Mouse (Mus musculus) left cerebral cortex, postnatal 25 days (tissue): ENCODE measurements at regions not wholly inside any gene's neighbourhood (a gene's known extent, or its start where the extent isn't known, plus 50 kb on each side); places are given as distances from the start of the nearest gene placed in this dataset.

Experiments used
- DNase-seq, 2 experiments: peaks; one replicate each; pipeline ENCODE4 v3.0.0; 2022; ENCODE audit warnings: low spot score in 2 of 2, mixed read lengths in 1 of 2
- intact Hi-C: fragments of 180-260 bp; cut with DNase I; formaldehyde crosslinking; loops from one replicate; pipeline ENCODE4 v1.15.1; 2025

DNA sequence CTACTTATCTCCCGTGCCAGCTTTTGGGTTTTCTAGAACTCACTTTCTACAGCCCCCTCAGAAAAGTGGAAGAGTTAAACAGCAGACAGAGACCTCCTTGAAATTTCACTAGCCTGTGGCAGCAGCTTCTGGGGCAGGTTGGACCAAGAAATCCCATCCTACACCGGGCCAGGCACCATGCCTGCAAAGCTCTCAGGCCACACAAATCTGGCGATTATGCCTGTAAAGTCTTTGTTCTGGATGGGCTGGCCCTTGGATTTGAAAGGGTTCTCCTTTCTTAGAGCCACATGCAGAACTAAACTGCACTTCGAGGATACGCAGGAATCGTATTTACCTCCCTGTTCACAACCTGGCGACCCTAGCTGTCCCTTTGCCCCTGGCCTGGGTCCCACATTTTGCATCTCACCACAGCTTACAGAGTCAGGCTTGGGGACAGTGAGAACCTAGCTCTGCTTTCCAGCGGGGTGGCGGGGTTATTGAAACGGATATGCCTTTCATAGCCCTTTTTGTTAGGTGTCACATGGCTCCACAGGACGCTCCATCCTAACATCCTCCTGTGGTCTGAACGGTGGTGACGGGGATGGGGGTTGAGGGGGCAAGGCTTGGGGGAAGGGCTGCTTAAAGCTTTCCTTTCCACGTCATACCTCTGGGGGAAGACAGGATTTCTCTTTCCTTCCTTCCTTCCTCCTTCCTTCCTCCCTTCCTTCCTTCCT is 229.0 kb downstream of the Mtx2 start:
- DNase-seq, result no peak
- intact Hi-C loops, result loop anchor here (2.0 to 10.0 kb wide), 3 partner anchors 338 to 530 kb away; partner anchors contain the start of gene Hoxd8

DNA sequence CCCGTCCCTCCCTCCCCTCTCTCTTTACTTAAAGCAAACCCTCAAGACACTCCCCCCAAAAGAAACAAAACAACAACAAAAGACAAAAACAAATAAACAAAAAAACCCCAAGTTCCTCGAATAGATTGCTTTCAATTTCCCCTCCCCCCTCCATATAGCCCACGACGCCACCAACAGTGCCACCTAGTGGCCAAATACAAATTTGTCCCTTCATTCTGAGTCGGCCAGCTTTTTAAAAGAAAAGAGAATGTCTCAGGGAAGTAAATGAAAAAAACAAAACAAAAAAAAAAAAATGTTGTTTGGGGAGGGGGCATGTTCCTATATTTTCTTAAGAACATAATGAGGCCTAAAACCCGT is 229.6 kb downstream of the Mtx2 start:
- intact Hi-C loops, result loop anchor here (2.0 to 10.0 kb wide), 3 partner anchors 338 to 530 kb away; partner anchors contain the start of gene Hoxd8
- DNase-seq, result peak; percentile 23 to 53

DNA sequence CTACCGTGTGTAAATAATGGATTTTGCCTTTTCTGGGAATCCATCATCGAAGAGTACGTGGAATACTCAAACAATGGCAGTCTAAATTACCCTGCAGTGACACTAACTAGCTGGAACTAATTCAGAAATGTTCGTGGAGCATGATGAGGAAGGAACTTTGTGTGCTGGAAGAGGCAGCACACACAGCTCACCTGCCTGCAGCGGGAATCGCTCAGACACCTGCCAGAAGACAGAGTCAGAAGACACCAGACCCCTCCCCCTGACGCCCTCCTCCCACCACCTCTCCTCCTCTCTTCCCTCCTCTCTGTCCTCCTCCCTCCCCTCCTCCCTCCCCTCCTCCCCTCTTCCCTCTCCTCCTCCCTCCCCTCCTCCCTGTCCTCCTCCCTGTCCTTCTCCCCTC is 235.4 kb downstream of the Mtx2 start:
- DNase-seq, result no peak
- intact Hi-C loops, result no loop called here

DNA sequence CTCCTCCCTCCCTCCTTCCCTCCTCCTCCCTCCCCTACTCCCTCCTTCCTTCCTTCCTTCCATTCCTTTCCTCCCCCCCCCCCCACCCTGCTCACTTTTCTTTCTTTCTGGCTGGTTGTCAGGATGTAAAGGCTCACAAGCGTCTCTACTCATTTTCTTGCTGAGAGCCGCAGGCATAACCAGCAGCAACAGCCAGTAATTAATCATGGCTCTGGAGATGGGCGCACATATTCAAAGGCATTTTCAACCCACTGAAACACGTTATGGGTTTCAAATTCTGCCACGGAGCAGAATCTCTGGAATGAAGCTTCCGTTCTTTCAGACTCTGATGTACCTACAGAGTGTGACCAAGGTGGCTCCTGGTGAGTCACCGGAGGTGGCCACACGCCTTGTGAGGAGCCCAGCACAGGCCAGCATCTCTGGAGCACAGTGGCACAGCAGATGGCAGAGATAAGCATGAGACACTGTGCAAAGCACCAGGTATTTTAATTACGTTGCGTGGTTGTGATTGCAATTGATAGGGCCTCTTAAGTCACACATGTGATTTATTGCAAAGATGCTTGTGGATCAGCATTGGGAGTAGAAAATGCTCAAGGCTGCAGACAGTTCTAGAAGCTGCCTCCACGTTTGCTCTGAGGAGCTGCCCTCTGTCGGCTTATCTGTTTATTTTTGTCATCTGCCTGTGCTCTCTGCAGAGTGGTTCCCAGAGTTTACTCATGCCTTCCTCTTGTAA is 236.0 kb downstream of the Mtx2 start:
- DNase-seq, result no peak
- intact Hi-C loops, result no loop called here

DNA sequence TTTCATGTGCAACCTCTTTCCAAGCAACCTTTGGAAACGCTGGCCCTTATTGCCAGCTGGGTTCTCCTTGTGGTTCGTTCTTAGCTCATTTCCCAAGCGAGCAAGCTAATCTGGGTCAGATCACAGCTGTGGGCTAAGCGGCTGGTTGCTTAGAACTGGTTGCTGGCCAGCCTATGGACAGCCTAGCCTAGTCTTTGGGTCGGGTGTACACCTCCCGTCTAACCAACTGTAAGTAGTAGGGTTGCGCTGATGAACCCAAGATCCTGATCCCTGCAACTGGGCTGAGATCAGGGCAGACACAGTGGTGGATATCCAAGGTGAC is 236.5 kb downstream of the Mtx2 start:
- no peak for DNase-seq
- intact Hi-C loops, result no loop called here

DNA sequence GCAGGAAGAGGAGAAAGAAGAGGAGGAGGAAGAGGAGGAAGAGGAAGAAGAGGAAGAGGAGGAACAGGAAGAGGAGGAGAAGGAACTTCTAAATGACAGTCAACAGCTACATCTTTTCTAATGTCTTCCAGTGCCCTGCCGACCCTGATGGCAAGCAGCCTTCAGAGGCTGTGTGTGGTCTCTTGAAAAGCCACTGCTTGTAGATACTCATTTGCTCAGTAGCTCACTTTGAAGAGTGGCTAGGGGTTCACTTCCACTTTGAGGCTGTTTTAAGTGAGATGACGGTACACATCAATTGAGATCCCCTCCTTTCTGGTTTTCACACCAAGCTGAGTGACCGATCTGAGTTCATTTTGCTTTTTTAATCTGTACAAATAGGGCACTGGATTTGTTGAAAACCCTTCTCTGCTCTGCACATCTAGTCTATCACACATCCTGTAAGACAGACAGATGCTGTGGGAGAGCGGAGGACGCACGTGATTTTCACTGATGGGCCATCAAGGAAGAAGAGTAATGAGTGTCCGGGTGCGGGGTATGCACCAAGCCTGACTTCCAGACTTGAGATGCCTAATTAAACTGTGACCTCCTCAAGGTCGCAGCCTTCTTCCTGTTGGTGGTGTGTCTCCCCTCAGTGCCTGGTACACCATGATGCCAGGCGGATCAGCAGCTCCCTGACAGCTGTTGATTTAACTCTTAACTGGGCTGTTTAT is 239.0 kb downstream of the Mtx2 start:
- intact Hi-C loops, result no loop called here
- no peak for DNase-seq

DNA sequence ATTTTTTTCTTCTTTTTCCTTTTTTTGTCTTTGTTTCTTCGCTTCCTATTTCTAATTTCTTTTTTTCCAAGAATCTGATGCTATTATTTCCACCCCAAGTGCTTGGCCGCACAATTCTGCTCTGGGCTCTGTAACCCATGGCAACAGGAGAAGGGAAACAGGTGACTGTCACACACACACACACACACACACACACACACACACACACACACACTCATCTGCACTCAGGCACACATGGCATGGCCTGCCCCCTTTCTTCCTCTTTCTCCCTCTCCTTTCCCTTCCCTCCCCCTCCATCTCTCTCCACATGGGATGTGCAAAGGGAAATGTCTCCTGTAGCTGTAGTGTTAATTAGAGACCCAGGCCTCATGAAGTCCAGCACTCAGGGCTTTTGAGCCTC is 239.7 kb downstream of the Mtx2 start:
- no peak for DNase-seq
- intact Hi-C loops, result no loop called here

DNA sequence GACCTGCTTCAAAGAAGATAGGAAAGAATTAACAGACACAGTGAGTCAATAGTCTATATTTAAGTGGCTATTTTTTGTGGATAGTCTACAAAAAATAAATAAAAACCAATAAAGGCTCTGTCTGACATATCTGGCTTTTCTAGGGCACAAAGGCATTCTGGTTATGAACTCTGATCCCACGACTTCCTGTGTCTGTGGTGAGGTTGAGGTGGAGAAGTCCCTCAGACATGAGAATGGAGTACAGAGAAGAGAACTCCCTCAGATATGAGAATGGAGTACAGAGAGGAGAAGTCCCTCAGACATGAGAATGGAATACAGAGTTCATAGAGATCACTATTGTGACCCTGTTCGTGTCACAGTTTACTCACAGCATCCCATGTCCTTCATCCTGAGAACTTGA is 243.7 kb downstream of the Mtx2 start:
- intact Hi-C loops, result no loop called here
- no peak for DNase-seq

DNA sequence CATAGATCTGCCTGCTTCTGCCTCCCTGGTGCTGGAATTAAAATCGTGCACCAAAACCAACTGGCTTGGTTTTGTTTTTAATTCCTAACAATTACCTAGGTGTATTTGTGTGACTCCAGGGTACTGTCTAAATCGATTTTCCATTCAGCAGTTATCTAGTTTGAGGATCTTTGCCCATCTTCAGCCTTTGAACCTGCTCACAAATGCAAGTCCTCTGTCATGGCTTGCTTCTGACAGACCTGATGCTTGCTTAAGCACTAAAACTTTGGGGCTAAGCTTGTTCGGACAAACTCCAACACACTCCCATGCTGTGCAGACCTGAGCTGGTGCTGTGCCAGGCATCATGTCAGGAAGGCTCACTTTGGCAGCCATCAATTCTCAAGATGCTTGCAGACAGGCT is 246.4 kb downstream of the Mtx2 start:
- intact Hi-C loops, result no loop called here
- no peak for DNase-seq

DNA sequence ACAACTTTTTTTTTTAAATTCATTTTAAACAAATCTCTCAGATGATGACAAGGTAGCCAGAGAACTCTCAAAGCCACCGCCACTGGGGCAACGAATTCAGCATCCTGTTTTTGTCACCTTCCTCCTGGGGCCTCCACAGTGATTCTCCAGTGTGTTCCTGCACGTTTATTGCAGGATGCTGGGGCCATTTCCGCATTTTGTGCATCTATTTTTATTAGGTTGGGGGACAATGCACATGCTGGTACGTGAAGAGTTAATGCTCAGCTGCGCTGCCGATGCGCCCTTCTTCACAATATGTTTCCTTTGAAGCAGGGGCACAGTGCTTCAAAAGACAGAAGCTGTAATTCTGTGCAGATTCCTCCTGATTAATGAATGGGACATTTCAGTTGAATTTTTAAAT is 246.9 kb downstream of the Mtx2 start:
- intact Hi-C loops, result no loop called here
- DNase-seq, result no peak

DNA sequence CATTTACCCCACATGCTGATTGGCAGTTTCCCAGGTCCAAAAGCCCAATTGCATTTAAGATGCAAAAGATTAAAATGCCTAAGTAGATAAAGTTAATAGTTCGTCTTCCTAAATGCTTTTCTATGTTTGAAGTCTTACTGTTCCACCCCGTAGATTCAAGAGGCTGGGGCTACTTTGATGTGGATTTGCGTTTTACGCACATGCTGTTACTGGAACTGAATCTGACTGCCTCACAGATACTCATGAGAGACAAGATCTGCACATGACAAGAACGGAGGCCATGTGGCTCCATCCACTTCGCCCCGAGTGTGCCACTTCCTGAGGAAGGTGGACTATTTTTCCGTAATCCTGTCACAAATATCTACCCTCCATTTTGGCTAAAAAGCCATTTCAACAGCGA is 247.6 kb downstream of the Mtx2 start:
- DNase-seq, result no peak
- intact Hi-C loops, result no loop called here

DNA sequence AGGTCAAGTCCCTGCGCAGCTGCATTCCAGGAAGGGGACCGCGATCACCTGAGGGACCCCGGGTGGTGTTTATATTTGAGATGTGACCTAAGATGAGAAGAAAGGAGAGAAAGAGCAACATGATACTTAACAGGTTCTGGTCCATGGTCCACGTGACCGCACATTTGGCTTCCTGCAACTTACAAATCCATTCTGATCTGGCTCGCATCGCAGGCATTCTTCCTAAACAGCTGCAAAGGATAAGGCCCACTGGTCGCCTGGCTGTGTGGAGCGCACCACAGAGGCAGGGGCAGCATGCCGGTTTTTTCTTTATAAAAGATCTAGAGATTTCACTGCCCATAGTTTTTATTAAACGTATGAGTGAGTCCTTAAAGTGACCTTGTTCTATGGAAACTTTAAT is 261.6 kb downstream of the Mtx2 start:
- DNase-seq, result no peak
- intact Hi-C loops, result no loop called here

DNA sequence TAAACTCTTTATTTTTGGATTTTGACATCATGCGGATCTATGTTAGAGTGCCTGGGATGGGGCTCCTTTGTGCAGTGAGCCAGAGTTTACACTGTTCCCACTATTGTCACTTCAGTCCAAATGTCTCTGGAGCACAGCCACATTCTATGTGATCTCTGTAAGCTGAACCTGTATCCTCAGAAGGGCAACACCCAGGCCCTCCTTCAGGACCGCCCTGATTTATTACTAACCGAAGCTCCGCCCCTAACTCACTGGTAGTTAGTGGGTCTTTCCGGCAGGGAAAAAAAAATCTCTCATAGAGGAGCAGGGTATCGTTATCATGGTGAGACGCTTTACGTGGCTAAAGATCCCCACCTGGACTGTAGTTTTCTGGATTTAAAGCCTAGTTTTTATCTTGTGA is 263.6 kb downstream of the Mtx2 start:
- intact Hi-C loops, result no loop called here

DNA sequence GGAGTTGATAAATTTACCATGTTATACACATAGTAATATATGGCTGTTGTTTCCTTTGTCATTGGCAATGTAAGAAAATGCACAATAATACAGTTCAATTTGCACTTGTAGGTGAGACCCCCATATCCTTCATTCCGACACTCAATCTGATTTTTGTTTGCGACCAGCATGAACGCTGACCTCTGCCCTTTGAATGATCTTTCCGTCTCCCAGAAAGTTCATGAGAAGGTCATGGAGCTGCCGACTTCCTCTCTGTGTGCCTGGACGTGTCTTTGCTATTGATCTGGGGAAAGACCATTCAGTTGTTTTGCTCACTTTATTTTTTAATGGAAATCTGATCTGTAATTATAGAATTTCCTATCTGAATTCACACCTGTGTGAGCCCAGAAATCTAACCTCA is 264.0 kb downstream of the Mtx2 start:
- DNase-seq, result no peak
- intact Hi-C loops, result no loop called here

More for the DNA sequence above, 263.6 kb downstream of the Mtx2 start:
- DNase-seq, result no peak

DNA sequence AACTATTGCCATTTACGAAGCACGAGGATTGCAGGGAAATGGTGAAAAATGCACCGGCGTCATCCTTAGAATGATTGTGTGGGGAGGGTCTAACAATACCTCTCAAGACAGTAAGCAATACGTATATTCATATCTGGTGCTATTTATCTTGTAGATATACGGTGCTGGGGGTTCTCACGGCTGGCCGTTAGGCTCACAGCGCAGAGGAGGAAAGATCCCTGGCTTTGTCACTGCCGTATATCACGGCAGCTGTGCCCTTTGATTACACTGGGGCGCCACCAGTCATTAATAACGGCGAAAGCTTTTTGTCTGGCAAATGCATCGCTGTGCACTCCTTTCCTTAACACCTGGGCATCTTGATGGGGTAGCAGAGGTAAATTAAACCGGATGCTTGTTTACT is 264.8 kb downstream of the Mtx2 start:
- intact Hi-C loops, result no loop called here
- DNase-seq, result no peak

DNA sequence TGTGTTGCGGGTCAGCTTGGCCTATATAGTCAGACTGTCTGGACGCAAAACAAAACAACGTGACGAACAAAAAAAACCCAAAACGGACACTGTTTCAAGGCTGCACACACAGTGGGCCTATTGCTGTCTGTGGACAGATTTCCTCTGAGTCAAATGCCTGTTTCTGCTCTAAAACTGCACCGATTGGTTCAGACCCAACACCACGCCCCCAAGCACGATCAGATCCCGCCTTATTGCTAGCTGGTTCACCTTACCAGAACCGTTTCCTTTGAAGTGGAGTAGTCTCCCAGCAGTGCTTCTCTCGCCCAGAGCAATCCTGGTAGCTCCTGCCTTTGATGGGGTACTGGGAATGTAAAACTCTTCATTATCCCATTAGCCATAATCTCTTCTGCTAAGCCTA is 275.9 kb downstream of the Mtx2 start:
- intact Hi-C loops, result no loop called here
- DNase-seq, result no peak

DNA sequence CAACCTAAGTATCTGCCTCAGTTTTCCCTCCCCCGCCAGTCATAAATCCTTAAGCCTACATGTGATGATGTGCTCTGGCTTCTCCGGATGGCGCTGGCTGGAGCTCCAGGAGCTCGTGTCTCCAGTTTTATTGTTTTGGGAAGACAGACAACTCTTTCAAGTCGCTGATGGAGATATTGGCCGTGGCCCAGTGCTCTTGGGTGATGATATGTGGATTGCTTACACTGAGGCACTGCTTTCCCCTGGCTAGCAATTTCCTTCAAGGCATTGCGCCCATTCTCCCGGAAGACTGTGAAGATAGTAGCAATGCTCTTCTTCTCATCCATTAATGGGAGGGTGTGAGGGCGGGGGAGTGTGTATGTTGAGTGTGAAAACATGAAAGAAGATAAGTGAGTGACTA is 287.1 kb downstream of the Mtx2 start:
- no peak for DNase-seq
- intact Hi-C loops, result no loop called here

DNA sequence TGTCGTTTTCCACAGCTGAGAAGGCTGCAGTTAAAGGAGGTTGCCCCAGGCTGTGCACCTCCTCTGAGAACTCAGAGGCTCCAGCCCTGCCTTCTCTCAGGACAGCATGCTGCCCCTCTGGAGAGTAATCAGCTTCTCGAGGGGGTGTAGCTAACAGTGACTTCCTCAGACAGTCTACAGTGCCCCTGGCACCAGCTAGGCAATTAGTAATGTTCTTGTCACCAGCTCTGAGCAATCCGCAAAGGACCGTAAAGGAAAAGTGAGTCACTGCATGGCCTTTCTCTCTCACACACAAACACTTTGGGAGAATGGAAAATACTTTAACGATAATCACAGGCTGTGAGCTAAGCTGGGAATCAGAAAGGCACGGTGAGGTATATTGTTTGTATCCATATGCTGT is 288.8 kb downstream of the Mtx2 start:
- intact Hi-C loops, result no loop called here
- DNase-seq, result peak in 1 of 2 experiments; percentile 2

DNA sequence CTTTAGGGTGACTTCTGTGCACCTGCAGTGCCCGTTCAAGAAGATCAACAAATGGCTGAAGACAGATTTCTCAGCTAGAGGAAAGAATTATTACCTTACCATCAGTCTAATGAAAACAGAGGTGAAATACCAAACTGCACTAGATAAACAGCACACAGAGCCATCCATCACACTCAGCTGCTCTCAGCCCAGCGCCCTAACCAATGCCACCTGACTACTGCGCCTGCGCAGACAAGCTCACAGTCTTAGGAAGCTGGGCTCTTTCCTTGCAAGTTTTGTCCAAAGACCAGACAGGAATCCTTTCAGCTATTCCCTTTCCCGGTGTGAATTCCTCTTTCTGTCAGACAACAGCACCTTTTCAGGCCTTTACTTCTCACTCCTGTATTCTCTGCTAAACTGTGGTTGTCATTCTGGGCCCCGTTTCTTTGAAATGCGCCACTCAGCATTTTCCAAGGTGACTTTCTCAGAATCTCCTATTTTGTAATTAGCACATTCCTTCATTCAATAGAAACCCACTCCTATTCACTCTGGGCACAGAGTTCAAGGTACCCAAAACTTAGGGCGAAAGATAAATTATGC is 292.8 kb downstream of the Mtx2 start:
- intact Hi-C loops, result no loop called here
- DNase-seq, result no peak

DNA sequence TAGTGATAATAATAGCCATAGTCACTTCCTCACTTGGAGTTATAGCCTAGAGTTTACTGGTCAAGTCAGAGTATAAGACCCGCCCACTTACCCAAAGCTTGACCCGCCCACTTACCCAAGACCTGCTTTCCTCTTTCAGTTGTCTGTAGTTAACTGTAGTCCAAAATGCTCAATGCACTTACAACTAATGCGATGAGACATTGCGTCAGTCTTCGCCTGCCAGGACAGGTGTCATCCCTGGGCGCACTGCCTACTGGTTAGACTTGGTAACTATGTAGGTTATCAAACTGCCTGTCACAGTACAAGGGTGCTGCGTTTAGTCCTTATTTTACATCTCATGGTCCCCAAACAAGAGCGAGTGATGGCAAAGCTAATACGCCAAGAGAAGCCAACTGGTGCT is 294.0 kb downstream of the Mtx2 start:
- no peak for DNase-seq
- intact Hi-C loops, result no loop called here
